Mouse (Mus musculus): ENCODE data around the gene Ppfia1.

Gene Ppfia1

DNA sequence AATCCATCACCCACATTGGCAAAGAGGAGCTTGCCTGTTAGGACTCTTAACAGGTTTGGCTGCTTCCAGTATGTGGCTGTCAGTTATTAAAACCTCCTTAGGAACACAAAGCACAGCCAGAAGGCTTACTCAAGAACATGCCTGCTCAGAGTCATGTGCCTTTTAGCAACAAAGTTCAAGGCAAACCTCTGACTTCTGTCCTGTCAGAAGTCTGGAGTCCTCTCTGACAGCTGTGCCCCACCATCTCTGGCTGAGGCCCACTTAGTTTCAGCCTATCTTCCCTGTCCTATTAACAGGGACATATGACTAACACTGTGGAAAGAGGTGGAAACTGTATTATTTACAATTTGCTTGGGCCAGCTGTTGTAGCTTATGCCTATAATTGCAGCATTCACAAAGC is 73.2 kb downstream of the Ppfia1 start:
- no peak for DNase-seq

- no peak for DNase-seq
Measured at GRCm38 (mm10) chr7:144479569-144479968, 74.0 kb downstream of the Ppfia1 start.

- DNase-seq: no peak
Measured at GRCm38 (mm10) chr7:144475741-144476140, 77.8 kb downstream of the Ppfia1 start.

GRCm38 (mm10) chr7:144473486-144473885 is 80.0 kb downstream of the Ppfia1 start:
- no peak for DNase-seq

DNA sequence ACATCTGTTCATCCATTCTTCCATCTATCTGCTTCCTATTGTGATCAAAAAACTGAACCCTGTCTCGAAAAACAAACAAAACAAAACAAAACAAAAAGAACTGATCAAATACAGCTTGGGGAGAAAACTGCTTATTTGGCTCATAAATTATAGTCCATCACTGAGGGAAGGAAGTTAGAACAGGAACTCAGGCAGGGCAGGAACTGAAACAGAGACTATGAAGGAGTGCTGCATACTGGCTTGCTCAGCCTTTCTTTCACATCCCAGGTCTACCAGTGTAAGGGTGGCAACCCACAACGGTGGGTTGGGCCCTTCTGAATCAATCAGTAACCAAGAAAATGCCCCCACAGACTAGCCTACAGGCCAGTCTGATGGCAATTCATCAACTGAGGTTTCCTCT is 82.4 kb downstream of the Ppfia1 start:
- no peak for DNase-seq

- DNase-seq: peak; percentile 16
Measured at GRCm38 (mm10) chr7:144470545-144471059, 82.9 kb downstream of the Ppfia1 start, which contains the start of gene Cttn. Gene Cttn, minus strand, starts transcription at chr7:144471009.

- DNase-seq: no peak
Measured at GRCm38 (mm10) chr7:144469908-144470544, 83.5 kb downstream of the Ppfia1 start.

- no peak for DNase-seq
Measured at GRCm38 (mm10) chr7:144469181-144469641, 84.3 kb downstream of the Ppfia1 start.

DNA sequence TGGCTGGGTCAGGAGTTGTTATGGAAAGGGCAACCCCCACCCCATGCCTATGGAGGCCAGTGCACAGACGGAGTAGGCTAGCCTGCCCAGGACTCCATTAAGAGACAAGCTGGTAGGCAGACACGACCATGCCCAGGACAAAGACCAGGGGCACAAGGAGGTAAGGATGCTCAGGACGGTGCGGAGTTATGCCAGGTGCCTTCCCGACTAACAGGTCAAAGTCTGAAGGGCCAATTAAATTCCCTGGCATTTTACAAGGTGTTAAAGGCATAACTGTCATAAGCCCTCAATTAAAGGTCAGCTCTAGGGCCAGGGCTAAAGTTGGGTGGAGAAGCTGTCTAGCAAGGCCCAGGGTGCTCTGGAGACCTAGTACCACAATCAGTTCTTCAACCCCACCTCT is 84.8 kb downstream of the Ppfia1 start:
- no peak for DNase-seq

DNA sequence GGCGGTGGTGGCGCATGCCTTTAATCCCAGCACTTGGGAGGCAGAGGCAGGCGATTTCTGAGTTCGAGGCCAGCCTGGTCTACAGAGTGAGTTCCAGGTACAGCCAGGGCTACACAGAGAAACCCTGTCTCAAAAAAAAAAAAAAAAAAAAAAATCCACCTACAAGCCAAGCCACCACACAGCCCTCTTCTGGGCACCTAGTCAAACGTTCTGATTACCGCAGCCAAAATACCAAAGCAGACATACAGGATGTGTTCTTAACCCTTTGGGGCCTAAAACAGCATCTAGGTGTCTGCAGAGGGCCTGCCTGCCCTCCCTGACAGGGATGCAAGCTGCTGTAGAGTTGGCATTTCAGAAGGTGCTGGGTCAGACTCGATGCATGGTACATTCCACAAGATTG is 91.0 kb downstream of the Ppfia1 start:
- DNase-seq: no peak

- DNase-seq: no peak
Measured at GRCm38 (mm10) chr7:144461246-144461902, 92.2 kb downstream of the Ppfia1 start.

- DNase-seq: no peak
Measured at GRCm38 (mm10) chr7:144458881-144459280, 94.6 kb downstream of the Ppfia1 start.

- DNase-seq: no peak
Measured at GRCm38 (mm10) chr7:144450661-144451060, 102.9 kb downstream of the Ppfia1 start.

- no peak for DNase-seq
Measured at GRCm38 (mm10) chr7:144449637-144450570, 103.6 kb downstream of the Ppfia1 start.

DNA sequence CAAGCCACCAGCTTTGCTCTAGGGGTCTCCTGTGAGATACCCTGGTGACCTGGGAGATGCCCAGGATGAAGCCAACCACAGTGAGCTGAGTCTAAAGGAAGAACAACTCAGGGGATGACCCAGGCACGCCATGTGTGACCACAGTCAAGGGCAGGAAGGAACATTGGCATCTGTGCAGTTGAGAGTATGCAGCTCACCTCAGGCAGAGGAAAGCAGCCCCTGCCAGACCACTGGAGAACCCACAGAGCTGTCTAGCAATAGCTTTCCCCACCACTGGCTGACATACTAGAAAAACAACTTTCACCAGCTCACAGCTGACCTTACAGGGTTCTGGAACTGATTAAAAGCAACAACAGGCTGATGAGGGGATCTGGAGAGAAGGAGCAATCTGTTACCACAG is 105.3 kb downstream of the Ppfia1 start:
- DNase-seq: no peak

DNA sequence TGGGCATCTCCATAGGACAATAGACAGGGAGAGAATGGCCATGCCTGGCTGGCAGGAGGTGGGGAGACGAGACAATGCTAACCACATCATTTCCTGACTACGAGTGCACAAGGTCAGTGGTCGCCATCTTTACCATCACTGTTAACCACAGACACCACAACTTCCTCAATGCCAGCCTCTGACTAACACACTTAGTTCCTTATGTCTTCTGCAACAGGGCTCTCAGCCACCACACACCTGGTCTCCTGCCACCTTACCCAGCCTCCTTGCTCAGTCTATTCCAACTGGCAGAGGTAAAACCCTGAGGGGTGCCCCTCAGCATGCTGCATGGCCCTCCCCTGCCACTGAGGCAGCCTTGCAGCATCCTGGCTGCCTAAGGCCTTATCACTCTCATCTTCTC is 106.4 kb downstream of the Ppfia1 start:
- DNase-seq: peak; percentile 28 to 55

GRCm38 (mm10) chr7:144444788-144445187 is 108.7 kb downstream of the Ppfia1 start:
- DNase-seq: peak; percentile 26 to 39

DNA sequence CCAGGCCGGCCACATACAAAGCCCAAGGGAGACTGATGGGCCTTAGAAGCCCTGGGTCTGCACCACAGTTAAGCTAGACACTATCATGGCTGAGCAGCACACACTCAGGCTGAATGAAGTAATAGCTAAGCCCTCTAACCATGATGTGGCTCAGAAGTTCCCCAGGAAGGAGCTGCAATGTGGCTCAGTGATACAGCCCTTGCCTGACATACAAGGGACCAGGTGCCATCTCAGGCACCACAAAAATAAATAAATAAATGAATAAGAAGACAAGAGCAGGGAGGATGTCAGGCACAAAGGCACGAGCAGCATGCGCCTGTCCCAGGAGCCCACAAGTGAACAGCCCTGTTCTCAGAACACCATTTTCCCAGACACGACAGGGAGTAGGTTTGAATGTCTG is 111.6 kb downstream of the Ppfia1 start:
- no peak for DNase-seq

DNA sequence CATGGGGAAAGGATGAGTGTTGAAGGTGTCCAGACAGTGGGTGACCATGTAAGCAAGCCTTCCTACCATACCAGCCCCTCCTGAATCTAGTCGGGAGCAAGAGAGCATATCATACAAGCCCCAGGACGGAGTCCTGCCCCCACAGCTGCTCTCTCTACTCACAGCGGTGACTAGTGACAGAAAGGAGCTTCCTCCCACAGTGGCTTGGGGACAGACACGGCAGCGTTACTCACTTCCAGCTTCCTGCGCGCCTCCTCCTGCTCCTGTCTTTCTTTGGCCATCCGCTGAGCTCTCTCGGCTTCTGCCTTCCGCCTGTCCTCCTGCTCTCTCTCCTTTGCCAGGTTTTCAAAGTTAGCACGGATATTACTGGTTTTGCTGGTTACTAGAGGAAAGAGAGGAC is 112.1 kb downstream of the Ppfia1 start:
- DNase-seq: no peak

- no peak for DNase-seq
Measured at GRCm38 (mm10) chr7:144438811-144439210, 114.7 kb downstream of the Ppfia1 start.

DNA sequence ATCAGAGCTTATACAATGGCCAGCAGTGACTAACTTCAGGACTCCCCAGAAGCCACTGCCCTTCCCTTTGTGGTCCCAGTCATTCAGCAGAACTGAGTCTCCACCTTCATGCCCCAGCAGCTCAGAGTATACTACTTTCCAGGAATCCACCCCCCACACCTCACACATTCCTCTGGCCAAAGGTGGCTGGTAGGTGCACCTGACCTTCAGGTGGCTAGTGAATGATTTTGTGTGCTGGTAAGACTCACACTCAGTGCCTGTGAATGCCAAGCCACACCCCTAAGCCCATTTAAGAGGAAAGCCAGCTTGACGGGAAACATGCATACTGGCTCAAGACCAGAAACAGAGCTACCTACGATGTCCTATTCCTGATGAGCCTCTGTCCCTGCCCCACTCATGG is 120.6 kb downstream of the Ppfia1 start:
- no peak for DNase-seq

DNA sequence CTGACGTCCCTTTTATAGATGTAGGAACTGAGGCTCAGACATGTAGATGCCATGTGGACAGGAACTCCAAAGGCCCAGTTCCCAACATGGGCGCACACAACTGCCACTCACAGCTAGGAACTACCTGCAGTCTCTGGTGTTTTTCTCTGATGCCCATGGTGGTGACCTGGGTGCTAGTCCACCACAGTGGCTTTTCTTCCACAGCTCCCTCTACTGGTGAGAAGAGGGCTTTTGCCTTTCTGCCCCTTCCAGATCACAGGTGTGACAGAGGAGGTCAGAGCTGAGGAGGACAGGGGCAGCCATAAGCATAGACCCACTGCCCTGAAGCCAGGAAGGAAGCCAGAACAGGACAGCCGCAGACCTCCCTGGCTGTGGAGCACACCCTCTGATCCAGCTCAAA is 126.1 kb downstream of the Ppfia1 start:
- DNase-seq: no peak
